Mouse (Mus musculus) brain, embryonic 14.5 days (tissue): Measurements from ENCODE around the gene Spi1.

ENCODE experiments used
- CTCF ChIP-seq: fragments of 200-500 bp; IDR thresholded peaks from 2 replicates; pipeline ENCODE4 v1.5.1; 2012; ENCODE audit warnings: inconsistent platforms, mild to moderate bottlenecking, moderate library complexity, borderline replicate concordance; ENCODE audit not compliant: insufficient read depth, insufficient read length; ENCODE audit errors: extremely low read depth
- POLR2A ChIP-seq: fragments of 200-500 bp; IDR thresholded peaks from 2 replicates; pipeline ENCODE4 v1.6.1; 2012; ENCODE audit warnings: mild to moderate bottlenecking, inconsistent platforms, borderline replicate concordance; ENCODE audit not compliant: poor library complexity, insufficient read depth, insufficient read length, severe bottlenecking; ENCODE audit errors: extremely low read depth

DNA sequence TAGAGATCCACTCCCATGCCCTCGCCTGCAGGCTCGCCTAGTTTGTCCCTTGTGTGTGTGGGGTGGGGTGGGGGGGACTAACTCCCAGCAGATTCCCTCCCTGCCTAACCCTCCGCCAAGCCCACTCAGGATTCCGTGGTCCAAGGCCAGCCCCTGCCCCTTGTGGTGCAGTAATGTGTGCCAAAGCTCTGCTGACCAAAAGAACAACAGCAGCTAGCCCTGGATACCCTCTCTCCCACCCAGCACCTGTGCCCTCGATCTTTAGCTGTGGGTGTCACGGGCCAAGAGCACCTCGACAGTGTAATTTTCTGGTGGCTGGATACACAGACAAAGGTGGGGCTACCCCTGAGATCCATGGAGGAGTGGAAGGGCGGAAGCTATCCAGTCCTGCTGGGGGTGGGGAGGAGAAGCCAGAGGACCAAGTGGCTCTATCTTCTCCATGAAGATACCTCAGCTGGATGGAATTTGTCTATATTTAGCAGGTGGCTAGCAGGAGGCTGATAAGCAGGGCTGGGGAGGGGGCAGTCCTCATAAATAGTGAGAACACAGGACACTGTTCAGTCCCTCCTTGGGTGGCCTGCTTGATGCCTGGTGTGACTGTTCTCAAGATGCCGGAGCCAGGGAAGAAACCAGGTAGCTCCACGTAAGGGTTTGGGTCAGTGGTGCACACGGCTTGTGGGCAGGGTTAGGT is 35.5 kb downstream of the Spi1 start, which contains the start of gene Mybpc3:
- no peak for TF ChIP-seq CTCF
- TF ChIP-seq POLR2A = no peak
